Mouse (Mus musculus): ENCODE measurements around the gene Camta1. TPM values are rescaled to one million over a fixed set of nuclear protein-coding genes. Genes with fewer than 3 reads are reported as not detected.

The Camta1 gene
- polyA plus RNA-seq, 1 experiment from 2014 or later: 78.7 TPM

DNA sequence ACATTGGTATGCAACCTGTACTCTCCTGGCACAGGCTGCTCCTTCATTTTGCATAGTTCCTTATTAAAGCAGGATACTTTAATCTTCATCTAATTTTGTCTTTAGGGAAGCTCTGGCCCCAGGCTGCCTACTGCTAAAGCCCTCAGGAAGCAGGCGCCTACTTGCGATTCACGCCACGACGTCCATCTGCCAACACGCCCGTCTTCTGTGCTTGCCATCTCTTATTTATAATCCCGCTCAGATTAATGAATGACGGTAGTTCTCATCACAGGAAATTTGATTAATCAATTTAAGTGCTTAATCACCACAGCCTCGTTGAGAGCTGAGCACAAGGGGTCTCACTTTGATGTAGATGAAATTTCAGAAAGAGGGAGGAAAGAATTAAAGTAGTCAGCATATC is 546.0 kb downstream of the Camta1 start:
- Histone ChIP-seq H3K4me3 (no peak overlapping the region), H3K9me3 (no peaks in the 10 kb centered on the region), H3K4me2 (no peak overlapping the region), H3K9ac (no peak overlapping the region), H3K27me3 (no peaks in the 10 kb centered on the region), H3K4me1 (no peaks in the 10 kb centered on the region), H3K27ac (no peak overlapping the region), H3K36me3 (no peaks in the 10 kb centered on the region)
- WGBS: 56% methylated on average over 10 of the region's 10 CpGs
- no peak for ATAC-seq (ENCODE audit: borderline replicate concordance, extremely low read depth, low FRiP score, low TSS enrichment)

DNA sequence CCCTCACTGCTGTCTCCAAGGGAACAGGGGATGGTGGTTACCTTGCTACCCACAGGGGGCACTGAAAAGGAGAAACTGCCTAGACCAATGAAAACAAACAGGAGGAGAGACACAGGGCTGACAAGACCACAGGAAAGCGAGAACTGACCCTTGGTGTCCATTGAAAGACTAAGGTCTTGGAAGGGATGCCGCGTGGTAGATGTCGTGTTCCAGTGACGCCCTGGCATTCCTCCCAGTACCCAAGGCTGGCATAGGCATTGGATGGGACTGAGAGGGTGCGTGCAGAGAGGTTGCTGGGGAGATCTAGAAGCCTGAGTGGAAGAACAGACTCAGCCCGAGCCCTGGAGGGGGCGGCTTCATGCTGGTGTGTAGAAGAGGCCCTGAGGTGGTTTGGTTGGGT is 550.9 kb downstream of the Camta1 start:
- Histone ChIP-seq H3K9ac (no peak overlapping the region), H3K27ac (no peak overlapping the region), H3K4me1 (no peaks in the 10 kb centered on the region), H3K36me3 (no peaks in the 10 kb centered on the region), H3K9me3 (no peaks in the 10 kb centered on the region), H3K27me3 (no peaks in the 10 kb centered on the region), H3K4me2 (no peak overlapping the region), H3K4me3 (no peak overlapping the region)
- ATAC-seq (ENCODE audit: borderline replicate concordance, extremely low read depth, low FRiP score, low TSS enrichment): no peak
- WGBS: 79% methylated on average over 8 of the region's 8 CpGs

DNA sequence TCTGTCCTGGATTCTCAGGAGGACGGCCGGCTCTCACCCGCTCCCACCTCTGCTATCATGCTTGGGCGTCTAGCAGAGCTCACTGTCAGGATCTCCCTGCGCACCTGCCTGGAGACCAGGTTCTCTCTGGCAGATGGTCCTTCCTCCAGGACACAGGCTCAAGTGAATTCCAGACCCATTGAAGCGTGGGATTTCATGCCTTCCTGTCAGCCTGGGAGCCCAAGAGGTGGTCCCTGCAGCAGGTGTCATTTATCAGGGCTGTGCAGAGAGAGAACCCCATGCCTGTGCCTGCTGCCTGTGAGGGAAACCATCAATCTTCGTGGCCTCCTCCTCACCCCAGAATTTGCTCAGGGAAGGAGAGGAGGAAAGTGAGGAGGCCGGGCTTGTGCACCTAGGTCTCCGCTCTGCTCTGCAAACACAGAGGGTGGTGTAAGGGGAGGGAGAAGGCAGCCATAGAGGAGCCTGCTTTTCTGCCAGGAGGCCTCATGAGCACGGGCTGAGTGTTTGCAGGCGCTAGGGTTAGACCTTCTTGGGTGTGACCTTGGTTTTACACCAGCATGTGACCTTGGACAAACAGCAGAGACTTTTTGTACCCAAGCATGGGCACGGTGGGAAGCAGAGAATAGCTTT is 551.5 kb downstream of the Camta1 start:
- Histone ChIP-seq H3K4me2 (no peak overlapping the region), H3K9me3 (no peaks in the 10 kb centered on the region), H3K27me3 (no peaks in the 10 kb centered on the region), H3K36me3 (no peaks in the 10 kb centered on the region), H3K27ac (0 out of 2 replicates have a peak overlapping the region, but pooled peaks have one; percentile 24), H3K4me1 (no peaks in the 10 kb centered on the region), H3K9ac (no peak overlapping the region), H3K4me3 (no peak overlapping the region)
- no peak for ATAC-seq (ENCODE audit: borderline replicate concordance, extremely low read depth, low FRiP score, low TSS enrichment)
- 13% methylated on average over 12 of the region's 12 CpGs for WGBS

- Histone ChIP-seq H3K9ac (no peak overlapping the region), H3K4me1 (peaks cover 12% of the 10 kb centered on the region)
- WGBS: 73% methylated on average over 11 of the region's 11 CpGs
These were observed 554.8 kb downstream of the Camta1 start for GRCm38 (mm10) chr4:151306890-151307289.

DNA sequence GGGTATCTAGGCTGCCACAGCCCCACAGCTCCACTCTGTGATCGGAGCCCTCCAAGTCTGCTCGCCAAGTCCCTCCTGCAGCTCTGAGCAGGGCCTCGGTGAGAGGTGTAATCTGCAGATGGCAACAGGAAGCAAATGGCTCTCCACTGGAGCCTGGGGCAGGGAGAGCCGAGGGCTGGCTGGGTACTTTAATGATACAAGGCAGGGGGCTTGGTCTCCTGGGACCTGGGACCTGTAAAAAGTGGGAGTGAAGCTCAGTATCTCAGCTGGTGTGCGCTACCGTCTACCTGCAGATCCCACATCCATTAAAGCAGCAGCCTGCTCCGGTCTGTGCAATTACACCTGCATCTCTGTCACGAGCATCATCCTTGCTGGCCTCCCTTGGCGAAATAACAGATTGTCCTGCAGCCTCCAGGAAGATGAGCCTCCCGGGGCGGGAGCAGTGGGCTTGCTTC is 555.3 kb downstream of the Camta1 start:
- ATAC-seq (ENCODE audit: borderline replicate concordance, extremely low read depth, low FRiP score, low TSS enrichment): no peak
- H3K9me3 ChIP-seq: no peaks in the 10 kb centered on the region
- H3K4me2 ChIP-seq: no peak overlapping the region
- H3K36me3 ChIP-seq: no peaks in the 10 kb centered on the region
- H3K27me3 ChIP-seq: 0 out of 2 replicates have a peak, but pooled peaks cover 1% of the 10 kb centered on the region
- H3K4me1 ChIP-seq: peaks cover 13% of the 10 kb centered on the region
- H3K27ac ChIP-seq: no peak overlapping the region
- WGBS: 56% methylated on average over 11 of the region's 11 CpGs
- H3K9ac ChIP-seq: no peak overlapping the region
- H3K4me3 ChIP-seq: no peak overlapping the region

More at GRCm38 (mm10) chr4:151306890-151307289, 554.8 kb downstream of the Camta1 start:
- Histone ChIP-seq H3K27me3 (no peaks in the 10 kb centered on the region), H3K4me3 (no peak overlapping the region), H3K9me3 (no peaks in the 10 kb centered on the region), H3K4me2 (no peak overlapping the region), H3K27ac (no peak overlapping the region), H3K36me3 (no peaks in the 10 kb centered on the region)
- ATAC-seq (ENCODE audit: borderline replicate concordance, extremely low read depth, low FRiP score, low TSS enrichment): no peak

DNA sequence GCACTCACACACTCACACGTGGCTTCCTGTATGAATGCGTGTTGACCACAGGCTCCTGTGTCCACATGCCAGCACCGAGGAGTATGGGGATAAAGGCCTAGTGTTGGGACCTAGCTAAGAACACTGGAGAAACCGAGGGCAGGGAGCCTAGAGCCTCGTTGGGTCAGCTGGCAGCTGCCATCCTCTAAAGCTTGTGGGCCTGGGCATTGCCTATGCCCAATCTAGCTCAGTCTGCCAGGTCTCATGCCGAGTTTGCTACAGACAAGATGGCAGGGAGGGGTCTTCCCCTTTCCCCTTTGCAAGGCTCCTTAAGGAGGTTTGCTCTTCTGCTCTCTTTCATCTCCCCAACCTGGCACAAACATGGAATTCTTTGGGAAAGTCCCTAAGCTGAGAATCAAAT is 555.9 kb downstream of the Camta1 start:
- Histone ChIP-seq H3K9me3 (no peaks in the 10 kb centered on the region), H3K36me3 (no peaks in the 10 kb centered on the region), H3K27me3 (0 out of 2 replicates have a peak, but pooled peaks cover 4% of the 10 kb centered on the region), H3K4me2 (no peak overlapping the region), H3K4me1 (peaks cover 15% of the 10 kb centered on the region), H3K9ac (no peak overlapping the region), H3K27ac (no peak overlapping the region), H3K4me3 (no peak overlapping the region)
- 71% methylated on average over 6 of the region's 6 CpGs for WGBS
- ATAC-seq (ENCODE audit: borderline replicate concordance, extremely low read depth, low FRiP score, low TSS enrichment): no peak

DNA sequence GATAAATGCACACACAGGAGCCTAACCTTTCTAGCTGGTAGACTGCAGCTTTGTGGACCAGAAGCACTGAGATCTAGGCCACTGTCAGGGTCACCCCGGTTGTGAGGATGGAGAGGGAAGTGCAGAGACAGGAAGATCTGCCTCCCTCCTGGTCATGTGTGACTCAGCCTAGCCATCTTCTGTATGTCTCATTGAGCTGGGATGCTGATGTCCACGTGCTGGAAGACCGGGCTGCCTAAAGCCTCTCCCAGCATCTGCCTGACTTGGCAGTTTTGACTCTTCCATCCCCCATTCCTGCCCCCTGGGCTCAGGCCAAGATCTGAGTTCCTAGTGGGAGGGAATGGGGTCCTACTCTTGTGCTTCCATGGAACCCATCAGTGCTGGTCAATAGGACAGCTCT is 557.7 kb downstream of the Camta1 start:
- H3K9me3 ChIP-seq: no peaks in the 10 kb centered on the region
- no peak overlapping the region for H3K4me3 ChIP-seq
- ATAC-seq (ENCODE audit: borderline replicate concordance, extremely low read depth, low FRiP score, low TSS enrichment): no peak
- peaks cover 16% of the 10 kb centered on the region for H3K4me1 ChIP-seq
- no peak overlapping the region for H3K9ac ChIP-seq
- no peak overlapping the region for H3K4me2 ChIP-seq
- WGBS: 80% methylated on average over 3 of the region's 3 CpGs
- H3K27me3 ChIP-seq: 0 out of 2 replicates have a peak, but pooled peaks cover 8% of the 10 kb centered on the region
- no peaks in the 10 kb centered on the region for H3K36me3 ChIP-seq
- H3K27ac ChIP-seq: no peak overlapping the region

GRCm38 (mm10) chr4:151303436-151303835 is 558.2 kb downstream of the Camta1 start:
- Histone ChIP-seq H3K9ac (no peak overlapping the region), H3K9me3 (no peaks in the 10 kb centered on the region), H3K4me2 (no peak overlapping the region), H3K27ac (no peak overlapping the region), H3K27me3 (0 out of 2 replicates have a peak, but pooled peaks cover 8% of the 10 kb centered on the region), H3K36me3 (no peaks in the 10 kb centered on the region), H3K4me3 (no peak overlapping the region), H3K4me1 (peaks cover 16% of the 10 kb centered on the region)
- no peak for ATAC-seq (ENCODE audit: borderline replicate concordance, extremely low read depth, low FRiP score, low TSS enrichment)
- 76% methylated on average over 5 of the region's 5 CpGs for WGBS

- H3K4me3 ChIP-seq: no peak overlapping the region
- peak; percentile 31; the same call in 1 of the 2 replicates for ATAC-seq (ENCODE audit: borderline replicate concordance, extremely low read depth, low FRiP score, low TSS enrichment)
- WGBS: 33% methylated on average over 11 of the region's 11 CpGs
- H3K27ac ChIP-seq: no peak overlapping the region
- no peak overlapping the region for H3K4me2 ChIP-seq
- H3K4me1 ChIP-seq: peaks cover 16% of the 10 kb centered on the region
- no peaks in the 10 kb centered on the region for H3K9me3 ChIP-seq
- H3K27me3 ChIP-seq: 0 out of 2 replicates have a peak, but pooled peaks cover 8% of the 10 kb centered on the region
- H3K36me3 ChIP-seq: no peaks in the 10 kb centered on the region
- no peak overlapping the region for H3K9ac ChIP-seq
These were observed 559.2 kb downstream of the Camta1 start for GRCm38 (mm10) chr4:151302195-151303126.

GRCm38 (mm10) chr4:151301337-151301736 is 560.3 kb downstream of the Camta1 start:
- peaks cover 16% of the 10 kb centered on the region for H3K4me1 ChIP-seq
- no peaks in the 10 kb centered on the region for H3K9me3 ChIP-seq
- 26% methylated on average over 9 of the region's 9 CpGs for WGBS
- H3K36me3 ChIP-seq: no peaks in the 10 kb centered on the region
- no peak overlapping the region for H3K4me3 ChIP-seq
- H3K27me3 ChIP-seq: 0 out of 2 replicates have a peak, but pooled peaks cover 8% of the 10 kb centered on the region
- H3K4me2 ChIP-seq: no peak overlapping the region
- ATAC-seq (ENCODE audit: borderline replicate concordance, extremely low read depth, low FRiP score, low TSS enrichment): no peak
- no peak overlapping the region for H3K27ac ChIP-seq
- H3K9ac ChIP-seq: no peak overlapping the region

DNA sequence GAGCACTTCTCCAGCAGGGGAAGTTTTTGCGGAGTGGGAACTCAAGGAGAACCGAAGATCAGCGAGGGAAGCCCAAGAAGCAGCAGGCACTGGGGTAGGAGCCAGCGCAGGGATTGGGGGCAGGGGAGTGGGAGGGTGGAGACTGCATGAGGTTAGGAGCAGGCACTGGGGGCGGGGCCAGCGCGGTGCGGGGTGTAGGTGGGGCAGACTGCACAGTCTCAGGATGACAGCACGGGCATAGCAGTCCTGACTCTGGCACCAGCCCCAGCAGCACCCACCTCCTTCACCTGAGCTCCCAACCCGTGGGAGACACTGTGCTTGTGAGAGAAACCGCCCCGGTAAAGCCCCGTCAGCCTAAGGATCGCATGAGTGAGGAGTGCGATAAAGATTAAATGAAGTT is 561.0 kb downstream of the Camta1 start:
- Histone ChIP-seq H3K27me3 (0 out of 2 replicates have a peak, but pooled peaks cover 8% of the 10 kb centered on the region), H3K27ac (no peak overlapping the region), H3K36me3 (no peaks in the 10 kb centered on the region), H3K9me3 (no peaks in the 10 kb centered on the region), H3K9ac (no peak overlapping the region), H3K4me3 (no peak overlapping the region), H3K4me1 (peaks cover 16% of the 10 kb centered on the region), H3K4me2 (no peak overlapping the region)
- 9% methylated on average over 15 of the region's 15 CpGs for WGBS
- 0 out of 2 replicates have a peak, but pooled peaks have one; percentile 47 for ATAC-seq (ENCODE audit: borderline replicate concordance, extremely low read depth, low FRiP score, low TSS enrichment)

Measured in lung, embryonic 15.5 days (tissue).